Mouse (Mus musculus): Measurements from ENCODE around the gene Pelp1.
"Not testable (repeated sequence)": the region's sequence is repeated elsewhere in the genome, so short reads cannot be mapped to it uniquely, and the experiment has no call there.

The Pelp1 gene

GRCm38 (mm10) chr11:70419486-70419885 is 9.7 kb upstream of the Pelp1 start:
- no peak for DNase-seq (ENCODE audit: low spot score)

DNA sequence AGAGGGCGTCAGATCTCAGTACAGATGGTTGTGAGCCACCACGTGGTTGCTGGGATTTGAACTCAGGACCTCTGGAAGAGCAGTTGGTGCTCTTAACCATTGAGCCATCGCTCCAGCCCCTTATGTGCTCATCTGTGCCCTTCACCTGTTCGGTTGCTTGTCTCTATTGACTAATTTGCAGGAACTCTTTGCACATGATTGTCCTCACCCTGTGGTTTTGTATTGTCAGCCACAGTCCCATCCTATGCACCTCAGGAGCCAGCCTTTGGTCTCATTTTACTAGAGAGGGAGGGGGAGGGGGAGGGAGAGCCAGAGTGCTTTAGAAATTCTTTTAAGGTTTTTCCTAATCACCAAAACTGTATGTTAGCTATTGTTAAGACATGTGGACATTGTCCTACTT is 8.4 kb upstream of the Pelp1 start:
- DNase-seq (ENCODE audit: low spot score), result no peak

DNA sequence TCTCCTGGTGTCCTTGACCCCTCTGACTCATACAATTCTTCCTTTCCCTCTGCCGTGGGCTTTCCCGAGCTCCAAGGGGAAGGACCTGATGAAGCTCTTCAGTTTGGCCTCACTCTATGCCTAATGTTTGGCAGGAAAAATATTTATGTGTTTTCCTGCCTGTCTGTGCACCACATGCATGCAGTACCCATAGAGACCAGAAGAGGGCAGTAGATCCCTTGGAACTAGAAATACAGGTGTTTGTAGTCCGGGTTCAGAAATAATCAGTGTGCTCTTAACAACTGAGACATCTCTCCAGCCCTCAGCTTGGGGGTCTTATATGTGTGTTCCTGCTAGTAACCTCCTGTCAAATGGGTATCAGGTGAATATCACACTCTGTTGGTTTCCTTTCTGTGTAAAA is 4.1 kb upstream of the Pelp1 start:
- DNase-seq (ENCODE audit: low spot score), result peak; percentile 68

GRCm38 (mm10) chr11:70412591-70412990 is 2.8 kb upstream of the Pelp1 start:
- DNase-seq (ENCODE audit: low spot score), result no peak

- DNase-seq (ENCODE audit: low spot score), result no peak
These were observed 439 bp upstream of the Pelp1 start for GRCm38 (mm10) chr11:70410297-70410643.

DNA sequence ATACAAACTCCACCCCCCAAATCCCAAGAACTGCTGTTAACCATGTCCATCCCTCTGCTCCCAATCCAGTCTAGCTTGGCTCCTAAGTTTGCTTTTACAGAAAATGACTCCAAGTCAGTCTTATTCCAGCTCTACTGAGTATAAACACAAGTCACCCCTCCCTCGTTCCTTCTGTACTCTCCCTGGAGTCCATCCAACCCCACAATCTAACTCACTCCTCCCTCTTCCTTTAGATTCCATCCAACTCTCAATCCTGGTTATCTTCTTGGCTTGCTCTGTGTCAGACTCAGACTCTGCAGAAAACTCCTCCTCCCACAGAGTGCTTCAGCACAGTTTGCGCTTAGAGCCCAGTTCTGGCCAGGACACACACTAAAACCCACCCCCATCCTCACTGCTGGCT is 6.2 kb downstream of the Pelp1 start:
- no peak for DNase-seq (ENCODE audit: low spot score)

GRCm38 (mm10) chr11:70389421-70389820 is 20.4 kb downstream of the Pelp1 start:
- DNase-seq (ENCODE audit: low spot score), result no peak

- DNase-seq (ENCODE audit: low spot score), result no peak
These were observed 22.4 kb downstream of the Pelp1 start for GRCm38 (mm10) chr11:70387436-70387835.

DNA sequence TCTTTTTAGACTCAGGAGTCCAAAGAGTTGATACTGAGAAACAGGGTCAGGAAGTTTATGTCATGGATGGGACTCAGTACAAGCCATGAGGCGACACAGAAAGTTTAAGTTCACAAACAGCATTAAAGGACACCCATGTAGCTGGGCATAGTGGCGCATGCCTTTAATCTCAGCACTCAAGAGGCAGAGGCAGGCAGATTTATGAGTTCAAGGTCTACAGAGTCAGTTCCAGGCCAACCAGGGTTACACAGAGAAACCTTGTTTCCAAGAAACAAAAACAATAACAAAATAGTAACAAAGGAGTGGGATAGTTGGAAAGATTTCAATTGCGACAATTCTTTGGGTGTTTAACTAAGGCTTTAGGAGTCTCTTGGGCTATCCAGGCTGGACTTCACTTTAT is 25.7 kb downstream of the Pelp1 start:
- DNase-seq (ENCODE audit: low spot score), result no peak

DNA sequence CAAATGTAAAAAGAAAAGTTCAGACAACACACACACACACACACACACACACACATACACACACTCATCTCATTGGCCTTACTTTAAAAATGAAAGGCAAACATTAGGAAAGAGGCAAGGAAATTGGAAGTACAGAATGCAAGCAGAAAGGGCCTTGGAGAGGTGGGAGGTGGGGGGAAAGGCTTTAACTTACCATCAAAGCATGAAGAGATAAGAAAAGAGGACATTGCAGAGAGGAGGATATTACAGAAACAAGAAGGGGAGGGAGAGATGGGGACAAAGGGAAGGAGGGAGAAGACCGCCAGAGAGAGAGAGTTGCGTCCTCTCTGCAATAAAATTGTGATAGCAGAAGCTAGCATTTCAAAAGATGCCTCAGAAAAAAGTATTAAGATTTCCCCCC is 28.5 kb downstream of the Pelp1 start:
- DNase-seq (ENCODE audit: low spot score), result no peak

DNA sequence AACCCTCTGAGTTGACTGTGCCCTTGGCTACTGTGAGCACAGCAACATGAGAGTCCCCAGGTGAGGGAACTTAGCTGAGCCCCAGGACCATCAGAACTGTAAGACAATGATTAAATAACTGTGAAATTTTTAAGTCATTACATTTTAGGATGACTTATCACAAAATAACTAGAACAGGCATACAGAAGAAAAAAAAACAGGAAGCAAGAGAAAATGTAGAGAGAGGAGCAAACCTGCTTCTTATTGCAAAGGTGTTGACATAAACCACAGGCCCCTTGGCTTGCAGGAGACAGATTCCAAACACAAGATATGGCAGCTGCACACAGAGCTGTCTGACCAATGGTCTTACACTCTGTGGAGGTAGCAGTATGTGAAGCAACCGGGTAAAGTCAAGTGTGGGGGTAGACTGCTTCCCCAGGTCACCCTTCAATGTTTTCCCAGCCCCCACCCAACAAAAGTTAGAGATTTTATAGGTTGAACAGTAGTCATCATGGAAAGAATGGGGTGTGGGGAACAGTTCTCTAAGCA is 29.3 kb downstream of the Pelp1 start:
- DNase-seq (ENCODE audit: low spot score), result no peak

DNA sequence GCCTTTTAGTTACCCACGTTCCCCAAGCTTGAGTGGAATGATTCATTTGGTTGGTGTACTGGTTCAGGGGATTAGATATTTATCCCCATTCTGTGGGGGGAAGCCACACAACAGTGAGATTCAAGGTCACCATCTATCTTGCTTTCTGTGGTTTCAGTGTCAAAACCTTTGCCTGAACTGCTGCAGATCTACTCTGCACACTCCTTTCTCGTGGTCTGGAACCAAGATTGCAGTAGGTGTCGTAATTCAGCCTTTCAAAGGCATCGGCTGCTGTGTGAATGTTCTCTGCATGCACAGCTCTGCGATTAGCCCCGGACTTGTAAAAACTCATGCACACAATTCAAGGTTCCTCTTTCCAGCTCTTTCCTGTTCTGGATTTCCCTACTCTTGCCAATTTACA is 33.8 kb downstream of the Pelp1 start:
- DNase-seq (ENCODE audit: low spot score), result no peak

DNA sequence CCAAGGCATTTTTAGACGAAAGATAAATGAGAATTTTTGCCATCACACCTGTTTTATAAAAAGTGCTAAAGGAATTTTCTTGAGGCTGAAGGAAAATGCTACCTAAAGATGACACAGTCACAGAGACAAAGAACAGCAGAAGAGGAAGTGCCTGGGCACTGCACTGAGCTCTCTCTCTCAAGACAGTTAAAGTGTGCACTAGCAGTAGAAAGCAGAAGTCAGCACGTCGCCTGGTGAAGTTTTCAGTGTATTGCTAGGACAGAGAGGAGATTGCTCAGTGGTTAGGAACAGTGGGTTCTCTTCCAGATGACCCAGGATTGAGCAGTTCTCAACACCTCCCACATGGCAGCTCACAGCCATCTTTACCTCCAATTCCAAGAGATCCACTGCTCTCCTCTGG is 35.5 kb downstream of the Pelp1 start:
- no peak for DNase-seq (ENCODE audit: low spot score)

DNA sequence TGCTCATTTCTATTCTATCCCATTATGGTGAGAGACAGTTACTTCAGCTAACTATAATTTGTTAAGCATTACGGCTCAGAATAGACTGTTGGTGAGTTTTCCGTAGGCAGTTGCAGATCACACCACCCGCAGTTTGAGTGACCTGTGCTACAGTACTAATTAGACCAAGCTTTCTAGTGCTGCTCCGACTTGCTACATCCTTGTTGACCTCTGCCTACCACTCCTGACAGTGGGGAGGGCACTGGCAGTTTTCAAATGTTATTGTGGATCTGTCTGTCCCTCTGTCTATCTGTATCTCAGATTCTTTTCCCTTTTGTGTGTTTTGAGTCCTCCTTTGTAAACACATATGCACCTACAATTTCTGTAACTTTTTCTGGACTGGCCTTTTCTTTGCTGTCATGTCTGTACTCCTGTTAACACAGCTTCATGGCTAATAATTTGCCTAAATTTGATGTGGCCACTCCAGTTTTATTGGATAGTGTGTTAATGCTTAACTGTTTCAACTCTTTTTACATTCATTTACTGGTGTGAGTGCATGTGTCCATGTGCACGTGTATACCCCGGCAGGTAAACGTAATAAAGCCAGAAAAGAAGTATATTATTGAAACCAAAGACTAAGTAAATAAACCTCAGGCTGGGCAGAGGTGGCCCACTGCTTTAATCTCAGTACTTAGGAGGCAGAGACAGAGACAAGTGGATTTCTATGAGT is 36.8 kb downstream of the Pelp1 start:
- DNase-seq (ENCODE audit: low spot score), result no peak

GRCm38 (mm10) chr11:70372396-70372795 is 37.4 kb downstream of the Pelp1 start:
- no peak for DNase-seq (ENCODE audit: low spot score)

- not testable (repeated sequence) for DNase-seq (ENCODE audit: low spot score)
These were observed 41.2 kb downstream of the Pelp1 start for GRCm38 (mm10) chr11:70368626-70369025.

DNA sequence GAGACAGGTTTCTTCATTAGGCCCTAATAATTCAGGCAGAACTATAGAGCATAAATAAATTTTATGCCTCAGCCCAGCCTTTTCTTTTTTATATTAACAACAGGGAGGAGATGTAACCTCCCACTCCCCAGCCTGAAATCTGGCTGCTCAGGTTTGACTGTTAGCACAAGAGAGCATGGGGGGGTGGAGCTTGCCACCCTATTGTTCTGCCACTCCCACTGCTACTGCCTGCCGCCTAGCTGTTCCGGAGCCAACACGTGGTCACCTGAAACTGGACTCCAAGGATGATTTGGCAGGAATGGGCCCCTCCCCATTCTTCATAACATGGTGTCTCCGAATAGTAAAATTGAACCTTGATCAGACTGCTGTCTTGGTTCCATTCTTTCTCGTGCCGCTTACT is 42.1 kb downstream of the Pelp1 start:
- not testable (repeated sequence) for DNase-seq (ENCODE audit: low spot score)

DNA sequence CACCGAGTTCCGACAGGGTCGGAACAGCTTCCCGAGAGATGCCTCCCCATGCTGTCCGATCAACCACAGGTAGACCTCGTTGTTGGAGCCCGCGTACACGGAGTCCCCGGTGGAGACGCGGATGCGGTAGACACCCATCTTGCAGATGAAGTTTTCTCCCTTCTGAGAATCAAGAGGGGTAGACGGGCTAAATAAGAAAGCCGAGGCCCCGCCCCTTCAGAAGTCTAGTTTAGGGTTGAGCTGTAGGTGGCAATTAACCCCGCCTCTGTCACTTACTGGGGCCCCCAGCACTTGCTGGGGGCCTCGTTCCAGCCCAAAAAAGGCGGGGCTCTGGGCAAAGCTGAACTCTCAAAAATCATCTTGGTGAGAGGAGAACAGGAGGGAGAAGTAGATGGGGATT is 58.0 kb downstream of the Pelp1 start, which contains the start of gene Alox15:
Gene Alox15 (minus strand): TSS at position 164 of the 400 bp plus-strand sequence.
- no peak for DNase-seq (ENCODE audit: low spot score)

GRCm38 (mm10) chr11:70348630-70349029 is 61.2 kb downstream of the Pelp1 start:
- no peak for DNase-seq (ENCODE audit: low spot score)

DNA sequence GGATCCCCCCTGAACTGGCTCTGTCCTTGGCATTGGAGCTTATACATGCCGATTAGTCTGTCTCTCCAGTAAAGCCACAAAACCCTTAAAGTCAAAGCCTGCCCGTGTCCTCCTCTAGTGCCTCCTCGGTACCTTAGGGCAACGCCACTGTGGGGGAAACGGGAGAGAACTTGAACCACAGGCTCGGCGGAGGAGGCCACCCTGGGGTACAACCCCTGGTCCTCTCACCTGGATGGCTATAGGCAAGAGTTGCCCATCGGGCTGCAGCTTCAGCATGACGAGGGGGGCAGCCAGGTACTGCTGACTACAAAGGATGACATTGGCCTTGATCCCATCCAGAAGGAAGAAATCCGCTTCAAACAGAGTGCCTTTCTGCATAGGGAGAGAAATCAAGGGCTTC is 62.0 kb downstream of the Pelp1 start:
- no peak for DNase-seq (ENCODE audit: low spot score)

- DNase-seq (ENCODE audit: low spot score), result no peak
These were observed 64.3 kb downstream of the Pelp1 start for GRCm38 (mm10) chr11:70345546-70345945.

DNA sequence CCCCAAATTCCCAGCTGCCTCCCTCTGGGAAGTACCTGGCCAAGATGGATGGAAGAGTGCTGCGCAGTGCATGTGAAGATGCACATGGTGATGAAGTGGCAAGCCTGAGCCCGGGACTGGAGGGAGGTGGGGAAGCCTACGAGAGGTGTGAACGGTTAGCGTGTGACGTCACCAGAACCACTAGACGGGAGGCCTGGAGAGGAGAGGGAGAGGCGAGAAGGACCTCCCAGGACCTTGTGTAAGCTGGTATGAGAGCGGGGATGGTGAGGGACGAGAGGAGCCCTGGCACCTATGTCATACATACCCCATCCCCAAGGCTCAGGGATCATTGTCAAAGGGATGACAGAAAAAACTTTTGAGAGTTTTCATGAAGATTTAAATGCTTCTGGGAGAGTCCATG is 64.8 kb downstream of the Pelp1 start:
- no peak for DNase-seq (ENCODE audit: low spot score)
